Mouse (Mus musculus): ENCODE results near the gene Chd4. TPM values are rescaled to one million over a fixed set of nuclear protein-coding genes. Genes with fewer than 3 reads are reported as not detected.
"Not testable (repeated sequence)": the region's sequence is repeated elsewhere in the genome, so short reads cannot be mapped to it uniquely, and the experiment has no call there.

Gene Chd4
- polyA plus RNA-seq (2015; fragmentation: Nextera tagmentation; extraction: Ambion mirVana) = 70.0 and 84.9 TPM in 2 replicates

GRCm38 (mm10) chr6:125095391-125096278 lies at the start of gene Chd4:
Chd4 (plus strand) TSS chr6:125095981.
- peak; percentile 94 for DNase-seq (ENCODE audit: low spot score)

GRCm38 (mm10) chr6:125046691-125047090 lies 49.1 kb upstream of the Chd4 start:
- DNase-seq (ENCODE audit: low spot score) = peak; percentile 74

GRCm38 (mm10) chr6:125049678-125050077 lies 46.1 kb upstream of the Chd4 start, which contains the start of gene Acrbp:
Acrbp (plus strand) TSS chr6:125049689.
- DNase-seq (ENCODE audit: low spot score) = peak; percentile 35

GRCm38 (mm10) chr6:125051237-125051636 lies 44.5 kb upstream of the Chd4 start:
- peak; percentile 20 for DNase-seq (ENCODE audit: low spot score)

- DNase-seq (ENCODE audit: low spot score) = no peak
Measured at GRCm38 (mm10) chr6:125061493-125061892, 34.3 kb upstream of the Chd4 start.

- DNase-seq (ENCODE audit: low spot score) = no peak
Measured at GRCm38 (mm10) chr6:125062511-125062910, 33.3 kb upstream of the Chd4 start.

- no peak for DNase-seq (ENCODE audit: low spot score)
Measured at GRCm38 (mm10) chr6:125063906-125064305, 31.9 kb upstream of the Chd4 start.

- DNase-seq (ENCODE audit: low spot score) = not testable (repeated sequence)
Measured at GRCm38 (mm10) chr6:125065223-125065622, 30.6 kb upstream of the Chd4 start.

GRCm38 (mm10) chr6:125067571-125067995 lies 28.2 kb upstream of the Chd4 start, which contains the start of gene Lpar5:
Lpar5 (plus strand) TSS chr6:125067920.
- no peak for DNase-seq (ENCODE audit: low spot score)

GRCm38 (mm10) chr6:125071170-125071895 lies 24.4 kb upstream of the Chd4 start:
- peak; percentile 63 for DNase-seq (ENCODE audit: low spot score)

GRCm38 (mm10) chr6:125071896-125072279 lies 23.9 kb upstream of the Chd4 start:
- DNase-seq (ENCODE audit: low spot score) = peak; percentile 57

- peak; percentile 62 for DNase-seq (ENCODE audit: low spot score)
Measured at GRCm38 (mm10) chr6:125073825-125074224, 22.0 kb upstream of the Chd4 start.

- DNase-seq (ENCODE audit: low spot score) = no peak
Measured at GRCm38 (mm10) chr6:125081394-125081793, 14.4 kb upstream of the Chd4 start.

GRCm38 (mm10) chr6:125081797-125082560 lies 13.8 kb upstream of the Chd4 start:
- DNase-seq (ENCODE audit: low spot score) = peak; percentile 40

- DNase-seq (ENCODE audit: low spot score) = no peak
Measured at GRCm38 (mm10) chr6:125082801-125083386, 12.9 kb upstream of the Chd4 start.

GRCm38 (mm10) chr6:125084424-125084823 lies 11.4 kb upstream of the Chd4 start:
- DNase-seq (ENCODE audit: low spot score) = peak; percentile 80

- no peak for DNase-seq (ENCODE audit: low spot score)
Measured at GRCm38 (mm10) chr6:125087937-125088336, 7.8 kb upstream of the Chd4 start.

- DNase-seq (ENCODE audit: low spot score) = peak; percentile 59
Measured at GRCm38 (mm10) chr6:125088561-125089321, 7.0 kb upstream of the Chd4 start.

- peak; percentile 81 for DNase-seq (ENCODE audit: low spot score)
Measured at GRCm38 (mm10) chr6:125089521-125090321, 6.1 kb upstream of the Chd4 start.

Measured in thymus, postnatal 0 days (tissue).